Mouse (Mus musculus) megakaryocyte, embryonic 14.5 days (primary cell): Measurements from ENCODE around the gene Ppp2r3d. TPM values are rescaled to one million over a fixed set of nuclear protein-coding genes. Genes with fewer than 3 reads are reported as not detected.

ENCODE experiments used
- H3K27me3 ChIP-seq: replicated peaks from 2 replicates; pipeline ENCODE3; 2012; ENCODE audit warnings: inconsistent platforms
- H3K36me3 ChIP-seq: replicated peaks from 2 replicates; pipeline ENCODE3; 2012; ENCODE audit warnings: low read length, inconsistent platforms, mixed read lengths
- H3K4me1 ChIP-seq: 2 replicates; pipeline ENCODE4 v1.6.1; 2012; ENCODE audit warnings: inconsistent platforms
- H3K4me3 ChIP-seq: replicated peaks from 2 replicates; pipeline ENCODE3; 2012; ENCODE audit warnings: moderate library complexity, mild to moderate bottlenecking, inconsistent platforms
- H3K9me3 ChIP-seq: 2 replicates; pipeline ENCODE4 v1.6.1; 2012; ENCODE audit warnings: inconsistent platforms
- FLI1 ChIP-seq: IDR thresholded peaks from 2 replicates; pipeline ENCODE4 v1.6.1; 2012; ENCODE audit warnings: low read length, inconsistent platforms, mixed read lengths
- GATA1 ChIP-seq: IDR thresholded peaks from 3 replicates; pipeline ENCODE4 v1.6.1; 2012; ENCODE audit warnings: mixed read lengths, low read length, inconsistent platforms, borderline replicate concordance
- polyA plus RNA-seq: library from polyadenylated mRNA; stranded (reverse); fragments of >175 nt; gene quantifications from 2 replicates; pipeline ENCODE4 v1.2.3, GENCODE M21; 2012; ENCODE audit warnings: low replicate concordance; ENCODE audit not compliant: insufficient read depth

The Ppp2r3d gene
- polyA plus RNA-seq, 1 experiment: 218 TPM

- Histone ChIP-seq H3K36me3 (no peaks in the 10 kb centered on the region), H3K4me1 (no peaks in the 10 kb centered on the region)
- TF ChIP-seq FLI1 (no peak), GATA1 (no peak)
Measured at GRCm38 (mm10) chr9:124412921-124413320, 63.8 kb downstream of the Ppp2r3d start.

GRCm38 (mm10) chr9:124411553-124411952 is 65.1 kb downstream of the Ppp2r3d start:
- Histone ChIP-seq H3K4me3 (no peak overlapping the region), H3K4me1 (no peaks in the 10 kb centered on the region), H3K36me3 (no peaks in the 10 kb centered on the region), H3K27me3 (no peaks in the 10 kb centered on the region), H3K9me3 (no peaks in the 10 kb centered on the region)
- TF ChIP-seq GATA1 (no peak), FLI1 (no peak)

More at GRCm38 (mm10) chr9:124412921-124413320, 63.8 kb downstream of the Ppp2r3d start:
- Histone ChIP-seq H3K4me3 (no peak overlapping the region), H3K9me3 (no peaks in the 10 kb centered on the region), H3K27me3 (no peaks in the 10 kb centered on the region)

GRCm38 (mm10) chr9:124408564-124408963 is 68.1 kb downstream of the Ppp2r3d start:
- Histone ChIP-seq H3K4me1 (no peaks in the 10 kb centered on the region), H3K27me3 (no peaks in the 10 kb centered on the region), H3K36me3 (no peaks in the 10 kb centered on the region), H3K9me3 (no peaks in the 10 kb centered on the region), H3K4me3 (no peak overlapping the region)
- no peak for TF ChIP-seq GATA1
- no peak for TF ChIP-seq FLI1

Other genes with a start within 250 kb of the Ppp2r3d start
- gene 2010315B03Rik, start 164.2 kb downstream of the Ppp2r3d start, polyA plus RNA-seq: not detected in 2 replicates
- gene Gm21836, start 16.9 kb upstream of the Ppp2r3d start, polyA plus RNA-seq: not detected in 2 replicates